Mouse (Mus musculus): Measurements from ENCODE around the gene Sertad2.

- TF ChIP-seq CTCF (IDR thresholded peaks at IDR 0.05; ENCODE audit: low read depth) (no peak), EP300 (optimal IDR thresholded peaks at IDR 0.05) (no peak)
Observed at GRCm38 (mm10) chr11:20561323-20562002, 18.4 kb downstream of the Sertad2 start.
